Mouse (Mus musculus) midbrain, embryonic 11.5 days (tissue): ENCODE results near the gene Spats1. TPM values are rescaled to one million over a fixed set of nuclear protein-coding genes. Genes with fewer than 3 reads are reported as not detected.

Experiments
- polyA plus RNA-seq: library from polyadenylated mRNA; unstranded; fragments of >200 nt; fragmentation: Nextera tagmentation; extraction: Ambion mirVana; gene quantifications from 2 replicates; pipeline ENCODE4 v1.2.1, GENCODE M21; 2014

Gene Spats1
- polyA plus RNA-seq, 1 experiment from 2014 or later = 0.46 TPM

Other genes with a start within 250 kb of the Spats1 start
- gene Cdc5l, start 41.7 kb downstream of the Spats1 start, polyA plus RNA-seq = 87.9 and 91.6 TPM in 2 replicates
- 13.5 and 18.1 TPM in 2 replicates for gene Aars2, start 31.4 kb upstream of the Spats1 start, polyA plus RNA-seq
- 1.7 and 2.0 TPM in 2 replicates for gene Tcte1, start 48.0 kb upstream of the Spats1 start, polyA plus RNA-seq
- gene Tmem151b, start 74.3 kb upstream of the Spats1 start, polyA plus RNA-seq = 5.1 and 6.2 TPM in 2 replicates
- gene Nfkbie, start 80.3 kb upstream of the Spats1 start, polyA plus RNA-seq = 7.8 and 9.0 TPM in 2 replicates
- gene Slc35b2, start 88.5 kb upstream of the Spats1 start, polyA plus RNA-seq = 97.2 and 102 TPM in 2 replicates
- gene Hsp90ab1, start 97.9 kb upstream of the Spats1 start, polyA plus RNA-seq = 1,614 and 1,690 TPM in 2 replicates
- gene Slc29a1, start 124.2 kb upstream of the Spats1 start, polyA plus RNA-seq = 45.1 and 46.8 TPM in 2 replicates
- 0.21 TPM in 1 of 2 replicates, not detected in the other for gene Mymx, start 126.7 kb upstream of the Spats1 start, polyA plus RNA-seq
- gene Capn11, start 183.9 kb upstream of the Spats1 start, polyA plus RNA-seq = 0.52 and 0.84 TPM in 2 replicates
- 111 and 114 TPM in 2 replicates for gene Mrpl14, start 210.9 kb upstream of the Spats1 start, polyA plus RNA-seq
- 43.3 and 49.3 TPM in 2 replicates for gene Tmem63b, start 211.5 kb upstream of the Spats1 start, polyA plus RNA-seq